Mouse (Mus musculus) c-Kit-negative CD71-positive TER-119-positive erythroid progenitor cells, embryonic 14.5 days (primary cell): ENCODE measurements at regions not wholly inside any gene's neighbourhood (a gene's known extent, or its start where the extent isn't known, plus 50 kb on each side); places are given as distances from the start of the nearest gene placed in this dataset.
A peak's percentile ranks its signal among the peaks of the same experiment; 100 is the strongest.
"Not testable (repeated sequence)": the region's sequence is repeated elsewhere in the genome, so short reads cannot be mapped to it uniquely, and the experiment has no call there.

Experiments used
- DNase-seq: peaks from one replicate; pipeline ENCODE4 v3.0.0-alpha.2; 2013; ENCODE audit warnings: low read depth, low spot score

GRCm38 (mm10) chr7:111179401-111180271 is 96.8 kb upstream of the Eif4g2 start:
- DNase-seq: peak; percentile 60

DNA sequence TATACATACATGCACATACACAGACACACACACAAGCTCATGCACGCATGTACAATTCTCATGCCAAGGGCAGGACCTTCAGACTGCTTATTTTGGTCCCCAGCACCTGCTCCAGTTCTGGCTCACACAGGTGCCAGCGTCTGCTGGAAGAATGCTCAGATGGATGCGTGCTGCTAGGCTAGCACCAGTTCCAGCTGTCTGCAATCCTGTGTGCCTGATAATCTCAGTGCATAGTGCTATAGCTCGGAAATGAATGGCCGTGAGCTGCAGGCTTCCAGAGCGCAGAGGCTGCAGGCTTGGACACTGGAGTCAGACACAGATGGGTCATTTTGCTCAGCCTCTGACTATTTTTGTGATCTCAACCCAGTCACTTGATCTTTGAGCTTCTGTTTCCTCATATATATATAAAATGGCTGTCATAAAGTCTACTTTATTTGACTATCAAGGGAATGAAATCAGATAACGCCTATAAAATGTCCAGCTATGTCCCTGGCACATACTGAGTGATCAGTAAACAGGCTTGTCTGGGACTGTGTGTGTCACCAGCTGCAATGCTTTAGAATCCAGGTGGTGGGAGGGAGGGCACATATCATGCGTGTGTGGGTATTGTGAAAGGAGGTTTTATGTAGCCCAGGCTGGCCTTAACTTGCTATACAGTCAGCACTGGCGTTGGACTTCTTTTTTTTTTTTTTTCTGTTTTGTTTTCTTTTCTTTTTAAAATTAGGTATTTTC is 91.7 kb upstream of the Eif4g2 start:
- DNase-seq: no peak

DNA sequence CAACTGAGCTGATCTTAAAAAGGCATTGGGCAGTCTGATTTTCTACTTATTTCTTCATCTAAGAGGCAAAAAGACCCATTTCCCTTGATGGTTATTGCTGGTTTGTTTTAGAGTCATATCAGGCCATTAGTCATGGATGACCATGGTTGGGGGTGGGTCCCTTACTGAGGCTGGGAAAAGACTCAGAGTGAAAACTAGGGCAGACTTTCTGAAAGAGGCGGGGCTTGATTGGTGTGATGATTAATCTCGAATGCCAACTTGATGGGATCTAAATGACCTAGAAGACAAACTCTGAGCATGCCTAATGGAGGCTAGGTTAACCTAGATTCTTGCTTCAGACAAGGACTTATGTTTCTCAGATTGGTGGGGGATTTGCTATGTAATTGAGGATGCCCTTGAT is 89.2 kb upstream of the Eif4g2 start:
- DNase-seq: no peak

- not testable (repeated sequence) for DNase-seq
Observed at GRCm38 (mm10) chr7:111168546-111169233, 85.9 kb upstream of the Eif4g2 start.

DNA sequence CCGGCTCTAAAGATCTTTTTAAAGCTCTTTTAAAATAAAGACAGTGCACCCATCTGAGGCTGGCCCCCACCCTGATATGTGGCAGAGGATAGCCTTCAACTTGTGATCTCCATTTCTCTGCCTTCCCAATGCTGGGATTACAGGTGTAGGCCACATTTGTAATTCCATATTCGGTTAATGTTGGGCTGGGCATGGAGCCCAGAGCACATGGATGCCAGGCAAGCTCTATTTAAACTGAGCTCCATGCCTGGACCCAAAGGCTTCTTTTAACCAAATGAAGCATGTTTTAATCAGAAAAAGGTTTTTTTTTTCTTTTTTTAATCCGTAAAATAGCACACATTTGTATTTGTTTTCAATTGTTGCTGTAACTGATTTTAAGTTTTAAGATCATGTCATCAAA is 82.2 kb upstream of the Eif4g2 start:
- DNase-seq: no peak

DNA sequence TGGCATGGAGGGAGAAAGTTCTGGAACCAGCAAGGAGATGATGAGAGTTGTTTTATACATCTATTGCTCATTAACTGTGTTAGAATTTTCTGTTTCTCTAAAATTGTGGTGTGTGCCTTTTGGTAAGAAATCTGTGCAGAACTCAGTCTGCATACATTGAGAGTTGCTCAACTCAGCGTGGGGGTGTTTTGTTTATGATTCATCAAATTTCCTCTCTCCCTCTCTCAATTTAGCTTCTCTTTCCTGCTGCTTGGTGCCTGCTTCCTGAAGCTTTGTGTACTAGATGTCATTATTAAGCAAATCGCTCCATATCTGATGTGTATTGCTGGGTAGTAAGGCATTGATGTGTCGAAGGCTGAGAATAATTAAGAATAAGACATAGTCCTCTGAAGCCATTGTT is 81.4 kb upstream of the Eif4g2 start:
- no peak for DNase-seq

DNA sequence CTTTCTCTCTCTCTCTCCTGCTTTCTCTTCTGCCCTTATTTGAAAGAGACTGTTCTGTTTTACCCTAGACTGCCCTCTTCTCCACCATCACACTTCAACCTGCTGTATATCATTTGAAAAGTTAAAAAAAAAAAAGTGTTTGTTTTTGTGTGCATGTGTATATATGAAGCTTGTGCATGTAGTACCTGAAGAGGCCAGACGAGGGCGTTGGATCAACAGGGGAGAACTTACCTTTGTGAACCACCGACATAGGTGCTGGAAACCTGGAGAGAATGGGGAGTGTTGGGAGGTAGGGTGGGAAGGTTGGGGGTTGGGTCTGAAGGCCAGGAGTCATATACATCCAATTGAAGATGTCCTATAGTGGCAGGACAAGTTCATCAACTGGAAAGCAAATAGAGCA is 81.0 kb upstream of the Eif4g2 start:
- peak; percentile 53 for DNase-seq

GRCm38 (mm10) chr7:111163321-111163720 is 80.5 kb upstream of the Eif4g2 start:
- no peak for DNase-seq

GRCm38 (mm10) chr7:111158791-111159286 is 76.0 kb upstream of the Eif4g2 start:
- DNase-seq: no peak

DNA sequence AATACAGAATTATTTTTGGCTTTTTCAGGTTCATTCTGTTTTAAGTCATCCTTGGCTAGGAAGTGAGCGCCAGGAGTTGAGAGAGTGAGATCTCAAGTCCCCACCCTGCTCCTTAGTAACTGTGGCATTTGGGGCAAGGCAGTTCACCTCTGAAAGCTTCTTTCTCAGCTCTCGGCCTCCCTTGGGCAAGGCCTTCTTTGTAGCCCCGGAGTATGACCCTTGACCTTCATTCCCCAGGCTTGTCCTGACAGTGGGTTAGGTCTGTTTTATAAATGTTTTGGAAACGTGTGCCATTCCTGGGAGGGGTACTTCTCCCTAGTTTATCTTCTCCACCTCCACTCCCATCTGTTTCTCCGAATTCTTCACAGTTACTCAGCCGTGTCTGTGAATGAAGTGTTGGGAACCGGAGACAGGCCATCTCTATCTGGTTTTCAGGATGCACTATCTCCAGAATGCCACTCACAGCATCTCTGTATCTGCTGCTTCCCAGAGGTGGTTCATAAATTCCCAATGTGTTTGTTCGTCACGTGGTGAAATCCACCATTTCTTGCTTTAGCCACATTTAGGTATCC is 75.0 kb upstream of the Eif4g2 start:
- no peak for DNase-seq

DNA sequence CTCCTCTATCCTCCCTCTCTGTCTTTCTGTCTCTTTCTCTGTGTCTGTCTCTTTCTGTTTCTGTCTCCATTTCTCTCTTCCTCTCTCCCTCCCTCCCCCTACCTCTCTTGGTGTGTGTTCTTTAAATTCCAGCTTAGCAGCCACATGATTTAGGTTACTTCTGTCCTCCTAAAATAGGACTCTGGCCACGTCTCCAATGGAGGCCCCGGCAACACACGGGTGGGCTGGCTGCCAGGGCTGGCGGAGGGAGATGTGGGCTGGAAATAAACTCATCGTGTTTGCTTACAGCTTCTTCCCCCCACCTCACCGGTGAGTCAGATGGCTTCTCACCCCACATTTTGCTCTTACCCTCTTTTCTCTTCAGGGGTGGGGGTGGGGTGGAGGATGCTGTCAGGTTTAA is 74.5 kb upstream of the Eif4g2 start:
- no peak for DNase-seq

DNA sequence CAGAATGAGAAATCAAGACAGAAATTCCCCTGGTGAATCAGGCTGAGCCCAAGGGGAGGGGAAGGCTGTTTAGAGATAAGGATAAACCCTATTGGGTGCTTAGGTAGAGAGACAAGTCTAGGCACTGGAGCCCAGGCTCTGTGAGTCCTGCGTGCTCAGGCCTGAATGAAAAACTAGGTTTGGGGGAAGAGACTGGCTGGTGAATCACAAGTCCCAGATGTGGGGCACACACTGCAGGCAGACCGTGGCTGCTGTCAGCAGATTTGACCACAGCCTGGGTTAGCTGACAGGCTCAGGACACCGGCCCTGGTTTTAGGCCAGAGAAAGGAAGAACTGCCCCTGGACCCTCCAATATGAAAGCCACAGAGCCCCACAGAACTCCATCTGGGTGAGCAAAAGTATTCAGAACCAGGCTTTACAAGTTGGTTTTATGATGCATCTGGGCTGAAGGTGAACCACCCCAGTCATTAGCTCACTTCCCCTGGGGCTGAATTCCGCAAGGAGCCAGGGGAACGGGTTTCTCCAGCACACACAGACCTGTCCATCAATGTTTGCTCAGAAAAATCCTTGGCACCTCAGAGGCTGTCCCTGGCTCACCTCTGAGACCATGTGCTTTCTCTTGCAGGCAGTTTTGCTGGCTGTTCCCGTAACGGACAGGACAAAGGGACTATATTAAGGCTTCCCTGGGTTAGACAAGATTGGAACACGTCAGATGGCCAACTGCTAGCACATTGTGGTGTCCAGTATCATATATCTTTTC is 73.8 kb upstream of the Eif4g2 start:
- no peak for DNase-seq

DNA sequence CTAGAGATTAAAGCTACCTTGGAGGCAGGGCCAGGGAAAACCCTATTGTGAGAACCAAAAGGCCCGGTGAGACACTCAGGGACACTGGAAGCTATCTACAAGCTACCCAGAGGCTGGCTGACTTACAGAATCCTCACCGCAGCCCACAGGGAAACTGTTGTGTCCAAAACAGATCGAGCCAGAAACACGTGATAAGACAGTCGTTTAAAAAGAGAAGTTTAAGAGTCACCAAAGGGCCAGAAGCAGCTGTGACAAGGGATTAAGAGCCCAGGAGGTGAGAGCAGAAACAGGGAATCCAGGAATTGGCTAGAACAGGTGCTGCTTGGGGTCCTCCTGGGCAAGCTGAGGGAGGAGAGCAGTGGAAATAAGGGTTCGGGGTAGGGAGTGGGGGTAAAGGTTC is 73.2 kb upstream of the Eif4g2 start:
- DNase-seq: no peak

DNA sequence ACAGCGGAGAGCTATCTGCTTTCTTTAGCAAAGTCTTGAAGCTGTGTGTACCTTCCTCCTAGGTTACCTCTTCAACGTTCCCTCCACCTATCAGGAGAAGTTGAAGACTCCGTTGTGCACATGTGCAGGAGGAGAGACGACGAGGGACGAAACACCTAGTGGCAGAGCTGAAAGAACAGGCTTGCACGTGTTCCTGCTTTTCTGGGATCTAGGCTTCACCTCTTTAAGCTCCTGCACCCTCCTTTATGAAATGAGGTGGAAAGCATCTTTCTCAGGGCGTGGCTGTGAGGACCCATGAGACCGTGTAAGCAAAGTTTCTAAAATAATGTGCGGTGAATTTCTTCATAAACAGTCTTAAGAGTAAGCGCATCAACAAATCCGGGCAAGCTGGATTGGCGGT is 71.4 kb upstream of the Eif4g2 start:
- no peak for DNase-seq

DNA sequence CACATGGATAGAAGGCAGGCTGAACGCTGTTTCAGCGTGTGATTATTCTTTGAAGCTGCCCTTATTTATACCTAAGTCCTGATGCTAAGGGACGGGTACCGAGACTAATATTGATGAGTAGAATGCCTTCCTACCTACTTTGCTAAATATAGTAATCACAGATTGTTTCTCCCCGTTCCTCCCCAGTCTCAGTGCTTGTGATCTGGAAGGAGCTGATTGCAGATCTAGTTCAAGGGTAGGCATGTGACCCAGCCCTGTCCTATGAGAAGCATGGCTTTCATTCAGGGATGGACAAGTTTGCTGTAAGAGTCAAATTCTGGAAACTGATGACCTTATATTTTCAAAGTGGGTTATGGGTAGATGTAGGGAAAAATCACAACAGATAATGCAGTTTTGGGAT is 67.7 kb upstream of the Eif4g2 start:
- DNase-seq: no peak

DNA sequence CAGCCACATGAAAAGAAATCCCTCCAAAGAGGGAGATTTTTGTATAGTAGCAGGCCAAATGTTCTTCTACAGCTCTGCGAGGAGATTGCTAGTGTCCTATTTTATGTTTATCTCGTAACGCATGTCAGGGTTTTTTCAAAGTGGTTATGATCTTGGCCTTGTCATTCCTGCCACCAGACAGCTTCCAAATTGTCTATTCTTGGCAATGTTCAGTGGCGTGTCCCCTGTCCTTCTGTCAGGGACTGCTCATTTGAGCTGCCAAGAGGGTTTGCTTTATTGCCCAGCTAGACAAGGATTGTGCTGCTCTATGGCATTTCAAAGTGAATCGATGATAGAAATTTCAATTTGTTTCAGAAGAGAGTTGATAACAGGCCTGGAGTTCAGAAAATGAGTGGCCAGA is 67.3 kb upstream of the Eif4g2 start:
- no peak for DNase-seq

- no peak for DNase-seq
Observed at GRCm38 (mm10) chr7:111147593-111147992, 64.8 kb upstream of the Eif4g2 start.

- no peak for DNase-seq
Observed at GRCm38 (mm10) chr7:111146670-111147069, 63.8 kb upstream of the Eif4g2 start.

DNA sequence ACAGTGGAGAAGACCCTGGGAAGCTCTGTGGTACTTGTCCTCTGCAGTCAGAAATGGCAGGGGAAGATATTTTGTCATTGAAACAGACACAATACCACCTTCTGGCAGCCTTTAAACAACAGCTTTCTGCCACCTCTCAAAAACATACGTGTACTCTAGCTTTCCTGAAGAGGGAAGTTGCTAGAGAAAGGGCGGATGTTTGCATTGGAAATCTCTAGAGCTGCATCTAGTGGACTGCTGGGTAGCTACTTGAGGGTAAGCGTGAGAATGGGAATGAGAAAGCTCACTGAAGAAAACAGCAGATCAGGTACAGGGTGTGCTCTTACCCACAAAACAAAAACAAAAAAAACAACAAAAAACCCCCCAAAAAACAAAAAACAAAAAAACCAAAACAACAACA is 61.4 kb upstream of the Eif4g2 start:
- DNase-seq: no peak

DNA sequence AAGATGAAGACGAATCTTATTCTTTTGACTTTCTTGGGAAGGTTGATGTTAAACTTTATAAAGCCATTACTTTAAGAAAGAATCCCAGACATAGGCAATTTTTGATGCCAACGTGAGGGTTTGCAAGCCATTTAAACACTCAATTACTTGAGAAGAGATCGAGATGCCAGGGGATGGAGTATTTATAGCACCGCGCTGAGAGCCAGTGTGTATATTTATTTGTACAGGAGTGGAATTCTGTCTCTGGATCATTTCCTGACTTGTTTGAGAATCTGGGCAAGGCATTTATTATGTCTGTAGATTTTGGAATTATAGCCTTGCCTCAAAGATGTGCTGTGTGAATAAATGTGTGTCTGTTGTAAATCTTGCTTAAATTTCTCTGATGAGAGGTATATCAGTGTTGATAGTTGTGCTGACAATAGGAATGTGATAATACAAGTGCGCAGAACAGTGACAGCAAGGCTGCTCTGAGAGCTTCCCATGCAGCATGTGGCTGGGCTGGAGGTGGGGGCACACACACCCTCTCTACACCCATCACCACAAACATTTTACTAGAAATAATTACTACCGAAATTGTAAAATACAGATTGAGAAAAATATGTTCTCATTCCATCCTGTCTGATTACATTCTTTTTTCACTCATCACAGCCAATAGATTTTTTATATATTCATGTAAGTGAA is 58.6 kb upstream of the Eif4g2 start:
- no peak for DNase-seq

DNA sequence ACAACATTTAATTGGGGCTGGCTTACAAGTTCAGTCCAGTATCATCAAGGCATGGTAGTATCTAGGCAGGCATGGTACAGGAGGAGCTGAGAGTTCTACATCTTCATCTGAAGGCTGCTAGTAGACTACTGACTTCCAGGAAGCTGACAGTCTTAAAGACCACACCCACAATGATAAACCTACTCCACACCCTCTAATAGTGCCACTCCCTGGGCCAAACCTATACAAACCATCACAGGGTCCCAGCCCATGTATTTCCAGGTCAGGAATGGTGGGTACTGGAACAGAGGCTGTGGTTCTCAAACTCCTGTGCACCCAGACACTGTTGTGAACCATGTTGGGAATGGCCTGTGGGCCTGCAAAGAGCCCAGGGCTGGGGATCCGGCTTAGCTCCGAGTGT is 55.2 kb upstream of the Eif4g2 start:
- peak; percentile 68 for DNase-seq
